9 mouse cellular contexts compared by ENCODE assay signal in genomic region chr17:29015638-29016037, GRCm38 (mm10). TPM values are rescaled to one million over a fixed set of nuclear protein-coding genes. Genes with fewer than 3 reads are reported as not detected.
DNase-seq lines count a peak whose midpoint lies in the region; ATAC-seq and TF ChIP-seq lines count a peak whose summit lies in the region.
"Had no signal": no experiment of that assay in that cellular context is flagged by ENCODE, and none has a peak within 500 bp of the region (broad histone marks: within the 10 kb centered on the region; RNA-seq: fewer than 3 reads in every experiment).

No protein-coding gene starts in this region.

- peak; percentile 89 for DNase-seq in heart, adult 11 months
- DNase-seq in thymus, adult 2 months: peak; percentile 66
- DNase-seq in thymus, adult 18-20 months: no peak
- peak; percentile 65 to 75 for DNase-seq in natural killer cell, adult 2 months (ENCODE audit: low spot score in 2 of 2)
- DNase-seq in layer of hippocampus, adult 18-20 months (ENCODE audit: low spot score in 2 of 2): no peak
- DNase-seq in gastrocnemius, postnatal 4 days (ENCODE audit: low spot score in 2 of 2): no peak

- no peak overlapping the region for H3K27ac ChIP-seq in heart, embryonic 12.5 days (ENCODE audit: poor library complexity, severe bottlenecking)
- no peak overlapping the region for H3K27ac ChIP-seq in thymus, adult 2 months (ENCODE audit: control insufficient read depth, insufficient read depth, low read length)

- TF ChIP-seq POLR2A in thymus, adult 2 months (IDR thresholded peaks at IDR 0.05; ENCODE audit: control insufficient read depth, extremely low read depth, insufficient read depth, low read length, poor library complexity): no peak

- H3K4me1 ChIP-seq in heart, embryonic 12.5 days (replicated peaks): peaks cover 5% of the 10 kb centered on the region
- no peaks in the 10 kb centered on the region for H3K4me1 ChIP-seq in thymus, adult 2 months (replicated peaks; ENCODE audit: control insufficient read depth, insufficient read depth, low read length)

- H3K4me2 ChIP-seq in heart, embryonic 12.5 days: no peak overlapping the region
- H3K4me2 ChIP-seq: embryonic facial prominence, embryonic 15.5 days had no signal

- 26% methylated on average over 2 of the region's 2 CpGs for WGBS in heart, embryonic 12.5 days
- 37% methylated on average over 2 of the region's 2 CpGs for WGBS in thymus, adult 2 months

- no peaks in the 10 kb centered on the region for H3K9me3 ChIP-seq in heart, embryonic 12.5 days (replicated peaks)
- H3K9me3 ChIP-seq: embryonic facial prominence, embryonic 15.5 days had no signal

- no peak overlapping the region for H3K9ac ChIP-seq in heart, embryonic 12.5 days
- H3K9ac ChIP-seq: embryonic facial prominence, embryonic 15.5 days had no signal

- ATAC-seq in heart, embryonic 12.5 days (ENCODE audit: insufficient number of reproducible peaks, low FRiP score): no peak
- peak; percentile 85 for ATAC-seq in erythroblast, adult 5-6 weeks (replicated peaks; ENCODE audit: low FRiP score, poor library complexity, severe bottlenecking)

- no peak; the same call in 1 of the 2 replicates for TF ChIP-seq CTCF in thymus, adult 2 months (IDR thresholded peaks at IDR 0.05; ENCODE audit: borderline replicate concordance, control insufficient read depth, extremely low read depth, insufficient read depth, low read length, poor library complexity)

- H3K27me3 ChIP-seq in heart, embryonic 12.5 days (replicated peaks): no peaks in the 10 kb centered on the region
- no peaks in the 10 kb centered on the region for H3K27me3 ChIP-seq in thymus, adult 2 months (ENCODE audit: control insufficient read depth, insufficient read depth, low read length)
- H3K27me3 ChIP-seq: embryonic facial prominence, embryonic 15.5 days had no signal

- no peaks in the 10 kb centered on the region for H3K36me3 ChIP-seq in heart, embryonic 12.5 days
- no peaks in the 10 kb centered on the region for H3K36me3 ChIP-seq in thymus, adult 2 months (ENCODE audit: control insufficient read depth, insufficient read depth, low read length)
- H3K36me3 ChIP-seq: embryonic facial prominence, embryonic 15.5 days had no signal

- no peak overlapping the region for H3K4me3 ChIP-seq in heart, embryonic 12.5 days
- no peak overlapping the region for H3K4me3 ChIP-seq in thymus, adult 2 months (ENCODE audit: control insufficient read depth, insufficient read depth, low read length)
- H3K4me3 ChIP-seq: embryonic facial prominence, embryonic 15.5 days had no signal

RNA-seq across cellular contexts. Expression of gene Stk38, which starts 7.8 kb away (rescaled TPM):
- 91.0 and 94.3 TPM in 2 replicates for polyA plus RNA-seq in heart, embryonic 12.5 days (2016; fragmentation: Nextera tagmentation; extraction: Ambion mirVana)
- 196 TPM in 2 replicates for polyA plus RNA-seq in thymus, adult 2 months (2012; rRNA removed)
- total RNA-seq in erythroblast, adult 5-6 weeks (2015; ENCODE audit: low replicate concordance): 34.9 and 93.6 TPM in 2 replicates
- 47.2 and 57.4 TPM in 2 replicates for total RNA-seq in erythroblast, adult 5-6 weeks (2017; ENCODE audit: low replicate concordance)
- 10 to 100 TPM; 41.2 to 43.2 TPM for total RNA-seq in layer of hippocampus, adult 18-20 months (2021)
- total RNA-seq in gastrocnemius, postnatal 4 days (2021): 10 to 100 TPM; 60.3 to 66.7 TPM

RNA-seq across cellular contexts. Expression of gene Srsf3, which starts 16.8 kb away (rescaled TPM):
- polyA plus RNA-seq in heart, embryonic 12.5 days (2016; fragmentation: Nextera tagmentation; extraction: Ambion mirVana): 406 and 412 TPM in 2 replicates
- polyA plus RNA-seq in thymus, adult 2 months (2012; rRNA removed): 544 TPM in 2 replicates
- 154 and 174 TPM in 2 replicates for total RNA-seq in erythroblast, adult 5-6 weeks (2015; ENCODE audit: low replicate concordance)
- total RNA-seq in erythroblast, adult 5-6 weeks (2017; ENCODE audit: low replicate concordance): 208 and 211 TPM in 2 replicates
- total RNA-seq in layer of hippocampus, adult 18-20 months (2021): 100 to 1,000 TPM; 136 to 144 TPM
- 100 to 1,000 TPM; 129 TPM for total RNA-seq in gastrocnemius, postnatal 4 days (2021)

Comparison
In these comparisons a context has a peak if more than half of its experiments do, and no peak if none do; other contexts are left out.
1. DNase-seq: peak in heart, adult 11 months (single experiment), thymus, adult 2 months (single experiment) and natural killer cell, adult 2 months (2 of 2); none in thymus, adult 18-20 months (0 of 2), layer of hippocampus, adult 18-20 months (0 of 2) and gastrocnemius, postnatal 4 days (0 of 2).